Mouse (Mus musculus) thymus, adult 2 months (tissue): ENCODE measurements around the gene Caskin1. TPM values are rescaled to one million over a fixed set of nuclear protein-coding genes. Genes with fewer than 3 reads are reported as not detected.

Source experiments
- DNase-seq: peaks from one replicate; pipeline ENCODE4 v3.0.0; 2021
- H3K27ac ChIP-seq: fragments of 200-500 bp; 2 replicates; pipeline ENCODE4 v1.5.1; 2012; ENCODE audit warnings: low read length, control low read depth; ENCODE audit not compliant: control insufficient read depth, insufficient read depth
- H3K27me3 ChIP-seq: fragments of 200-500 bp; 2 replicates; pipeline ENCODE4 v1.6.1; 2012; ENCODE audit warnings: mild to moderate bottlenecking, low read length, moderate library complexity, mixed read lengths; ENCODE audit not compliant: control insufficient read depth, insufficient read depth
- H3K36me3 ChIP-seq: fragments of 200-500 bp; 2 replicates; pipeline ENCODE4 v1.6.1; 2012; ENCODE audit warnings: mild to moderate bottlenecking, low read length, moderate library complexity; ENCODE audit not compliant: control insufficient read depth, insufficient read depth
- H3K4me1 ChIP-seq: fragments of 200-500 bp; replicated peaks from 2 replicates; pipeline ENCODE4 v1.6.1; 2012; ENCODE audit warnings: low read length; ENCODE audit not compliant: control insufficient read depth, insufficient read depth
- H3K4me3 ChIP-seq: fragments of 200-500 bp; 2 replicates; pipeline ENCODE4 v1.5.1; 2012; ENCODE audit warnings: mild to moderate bottlenecking, low read length, control low read depth, moderate library complexity; ENCODE audit not compliant: control insufficient read depth, insufficient read depth
- CTCF ChIP-seq: fragments of 200-500 bp; IDR thresholded peaks from 2 replicates; pipeline ENCODE4 v1.5.1; 2012; ENCODE audit warnings: mild to moderate bottlenecking, control low read depth, low read length, moderate library complexity, borderline replicate concordance; ENCODE audit not compliant: control insufficient read depth, poor library complexity, insufficient read depth; ENCODE audit errors: extremely low read depth
- POLR2A ChIP-seq: fragments of 200-500 bp; IDR thresholded peaks from 2 replicates; pipeline ENCODE4 v1.6.1; 2012; ENCODE audit warnings: mild to moderate bottlenecking, low read length, control low read depth, moderate library complexity; ENCODE audit not compliant: control insufficient read depth, poor library complexity, insufficient read depth; ENCODE audit errors: extremely low read depth
- WGBS: fragments of 180-500 bp; shearing (Covaris S2); methylation state at CpG from one replicate; pipeline ENCODE4 v1.1.7; 2018; 5-methylcytosine and 5-hydroxymethylcytosine counted together
- polyA plus RNA-seq: library from polyadenylated mRNA; depleted of rRNA; stranded (reverse); fragments of >200 nt; gene quantifications from 2 replicates; pipeline ENCODE4 v1.2.3, GENCODE M21; 2012

Gene Caskin1
- polyA plus RNA-seq, 1 experiment, result 0.15 TPM

GRCm38 (mm10) chr17:24477053-24477984 lies 11.1 kb upstream of the Caskin1 start:
- Histone ChIP-seq H3K4me3 (no peak overlapping the region), H3K27me3 (no peaks in the 10 kb centered on the region), H3K4me1 (peaks cover 13% of the 10 kb centered on the region), H3K36me3 (peaks cover 22% of the 10 kb centered on the region), H3K27ac (no peak overlapping the region)
- 97% methylated on average over 20 of the region's 20 CpGs for WGBS
- TF ChIP-seq CTCF (no peak), POLR2A (no peak)
- no peak for DNase-seq

- no peak for DNase-seq
- WGBS, result 63% methylated on average over 11 of the region's 11 CpGs
- H3K27me3 ChIP-seq, result no peaks in the 10 kb centered on the region
- H3K4me3 ChIP-seq, result 0 out of 2 replicates have a peak overlapping the region, but pooled peaks have one; percentile 95
- H3K27ac ChIP-seq, result no peak overlapping the region
- TF ChIP-seq CTCF (no peak), POLR2A (no peak)
- H3K4me1 ChIP-seq, result peaks cover 8% of the 10 kb centered on the region
- peaks cover 22% of the 10 kb centered on the region for H3K36me3 ChIP-seq
Observed at GRCm38 (mm10) chr17:24477985-24478600, 10.3 kb upstream of the Caskin1 start.

DNA sequence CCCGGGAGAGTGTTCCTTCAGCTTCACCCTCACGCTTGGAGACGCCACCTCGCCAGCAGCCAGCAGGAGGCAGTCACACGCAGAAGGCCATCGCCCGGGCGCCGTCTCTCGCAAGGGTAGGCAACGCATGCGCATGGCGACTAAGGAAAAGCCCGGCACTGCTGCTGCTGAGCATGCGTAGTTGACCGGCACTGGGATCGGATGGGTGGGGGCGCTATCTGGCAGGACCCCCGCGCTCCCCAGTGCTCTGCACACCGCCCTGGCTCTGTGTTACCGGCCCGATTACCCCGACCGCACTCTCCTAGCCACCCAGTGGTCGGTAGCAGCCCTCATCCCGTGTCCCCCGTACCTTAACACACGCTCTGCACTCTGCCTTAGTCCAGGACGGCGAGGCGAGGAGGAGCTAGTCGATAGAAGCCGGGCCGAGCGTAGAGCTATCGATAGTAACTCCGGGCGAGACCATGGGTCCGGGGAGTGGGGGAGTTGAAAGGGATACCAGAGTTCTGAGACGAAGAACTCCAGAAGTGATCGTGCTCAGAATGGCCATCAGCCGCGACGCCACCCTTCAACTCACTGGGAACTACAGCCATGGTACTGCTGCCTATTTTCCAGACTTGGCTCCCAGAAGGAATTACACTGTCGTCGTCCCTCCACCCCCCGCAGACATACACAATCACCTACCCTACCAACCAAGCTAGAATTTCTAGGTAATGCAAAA lies 9.6 kb upstream of the Caskin1 start, which contains the start of gene Mlst8:
Gene Mlst8, minus strand, starts transcription at position 416 of the 718 bp plus-strand sequence.
- H3K4me3 ChIP-seq, result peak within 1 kb of the TSS; percentile 95
- no peaks in the 10 kb centered on the region for H3K27me3 ChIP-seq
- peaks cover 22% of the 10 kb centered on the region for H3K36me3 ChIP-seq
- peak within 1 kb of the TSS; percentile 71 for H3K27ac ChIP-seq
- peaks cover 8% of the 10 kb centered on the region for H3K4me1 ChIP-seq
- WGBS, result under 1% methylated on average over 48 of the region's 48 CpGs
- TF ChIP-seq CTCF (peak; percentile 92), POLR2A (peak; percentile 54; the same call in 1 of the 2 replicates)
- peak; percentile 98 for DNase-seq

GRCm38 (mm10) chr17:24479431-24479830 lies 9.0 kb upstream of the Caskin1 start:
- H3K27me3 ChIP-seq, result no peaks in the 10 kb centered on the region
- H3K27ac ChIP-seq, result no peak overlapping the region
- no peak for DNase-seq
- TF ChIP-seq CTCF (no peak), POLR2A (no peak)
- no peak overlapping the region for H3K4me3 ChIP-seq
- peaks cover 8% of the 10 kb centered on the region for H3K4me1 ChIP-seq
- 19% methylated on average over 1 of the region's 1 CpGs for WGBS
- H3K36me3 ChIP-seq, result peaks cover 22% of the 10 kb centered on the region

DNA sequence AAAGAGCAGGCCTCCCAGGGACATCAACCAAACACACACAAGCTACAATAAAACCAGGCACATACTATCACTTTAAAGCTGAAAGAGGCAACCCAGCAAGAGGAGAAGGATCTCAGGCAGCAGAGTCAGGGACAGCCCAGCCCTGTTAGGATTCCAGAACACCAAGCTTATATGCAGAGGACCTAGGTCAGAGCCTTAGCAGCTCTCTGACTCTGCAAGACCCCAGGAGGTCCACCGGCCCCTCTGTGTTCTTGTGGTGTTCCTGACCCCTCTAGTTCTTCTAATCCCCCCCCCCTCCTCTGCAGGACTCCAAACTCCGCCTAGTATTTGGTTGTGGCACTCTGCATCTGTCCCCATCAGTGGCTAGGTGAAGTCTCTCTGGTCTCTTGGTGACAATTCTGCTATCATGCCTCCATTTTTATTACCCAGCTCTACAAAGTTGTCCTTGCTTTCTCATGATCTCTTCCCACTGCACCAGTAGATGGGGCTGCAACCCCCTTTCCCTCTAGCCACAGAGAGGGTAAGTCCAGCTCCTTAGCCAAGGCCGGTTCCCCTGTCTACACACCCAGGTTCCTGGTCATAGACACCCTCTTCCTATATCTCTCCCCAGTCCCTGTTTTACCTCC lies 8.1 kb upstream of the Caskin1 start:
- Histone ChIP-seq H3K27me3 (no peaks in the 10 kb centered on the region), H3K27ac (no peak overlapping the region), H3K4me1 (peaks cover 8% of the 10 kb centered on the region), H3K36me3 (peaks cover 19% of the 10 kb centered on the region), H3K4me3 (no peak overlapping the region)
- no peak for DNase-seq
- 73% methylated on average over 3 of the region's 3 CpGs for WGBS
- TF ChIP-seq CTCF (no peak), POLR2A (no peak)
